Comparison of ENCODE assay signal across 8 mouse cellular contexts in genomic region chr4:133968150-133968921, GRCm38 (mm10). TPM values are rescaled to one million over a fixed set of nuclear protein-coding genes. Genes with fewer than 3 reads are reported as not detected.
DNase-seq lines count a peak whose midpoint lies in the region; ATAC-seq lines count a peak whose summit lies in the region.

Gene Hmgn2, minus strand, starts transcription at chr4:133968650.

- H3K4me2 ChIP-seq in embryonic facial prominence, embryonic 14.5 days (ENCODE audit: low read depth, low read length), result peak within 1 kb of the TSS; percentile 99
- H3K4me2 ChIP-seq in heart, embryonic 12.5 days, result peak within 1 kb of the TSS; percentile 97
- H3K4me2 ChIP-seq in liver, embryonic 13.5 days, result peak within 1 kb of the TSS; percentile 99
- peak within 1 kb of the TSS; percentile 95 for H3K4me2 ChIP-seq in stomach, embryonic 16.5 days (ENCODE audit: low read depth, low read length)

- no peaks in the 10 kb centered on the region for H3K27me3 ChIP-seq in embryonic facial prominence, embryonic 14.5 days (replicated peaks; ENCODE audit: control insufficient read depth, insufficient read depth, low read length)
- no peaks in the 10 kb centered on the region for H3K27me3 ChIP-seq in heart, embryonic 12.5 days (replicated peaks)
- H3K27me3 ChIP-seq in liver, embryonic 13.5 days, result no peaks in the 10 kb centered on the region
- H3K27me3 ChIP-seq in stomach, embryonic 16.5 days (ENCODE audit: control insufficient read depth, insufficient read depth, low read length), result no peaks in the 10 kb centered on the region

- DNase-seq in urinary bladder, adult 18-20 months (ENCODE audit: low spot score in 2 of 2), result peak; percentile 10 to 40
- DNase-seq in urinary bladder, postnatal 10 days (ENCODE audit: low spot score), result no peak
- peak; percentile 73 for DNase-seq in embryonic facial prominence, embryonic 14.5 days (ENCODE audit: low spot score)
- peak; percentile 69 for DNase-seq in kidney, postnatal 10 days
- no peak for DNase-seq in liver, embryonic 13.5 days
- peak; percentile 26 to 37 for DNase-seq in natural killer cell, adult 2 months (ENCODE audit: low spot score in 2 of 2)

- peak within 1 kb of the TSS; percentile 74 for H3K4me3 ChIP-seq in embryonic facial prominence, embryonic 14.5 days (ENCODE audit: low read depth, low read length)
- H3K4me3 ChIP-seq in heart, embryonic 12.5 days, result peak within 1 kb of the TSS; percentile 71
- H3K4me3 ChIP-seq in liver, embryonic 13.5 days (replicated peaks), result peak within 1 kb of the TSS; percentile 85
- H3K4me3 ChIP-seq in stomach, embryonic 16.5 days (replicated peaks; ENCODE audit: low read length), result peak within 1 kb of the TSS; percentile 74

- peak within 1 kb of the TSS; percentile 99 for H3K27ac ChIP-seq in embryonic facial prominence, embryonic 14.5 days (replicated peaks; ENCODE audit: low read depth, low read length)
- peak within 1 kb of the TSS; percentile 99 for H3K27ac ChIP-seq in heart, embryonic 12.5 days (ENCODE audit: poor library complexity, severe bottlenecking)
- H3K27ac ChIP-seq in liver, embryonic 13.5 days, result peak within 1 kb of the TSS; percentile 98
- H3K27ac ChIP-seq in stomach, embryonic 16.5 days (ENCODE audit: low read length), result peak within 1 kb of the TSS; percentile 99

- under 1% methylated on average over 28 of the region's 42 CpGs for WGBS in embryonic facial prominence, embryonic 14.5 days
- under 1% methylated on average over 42 of the region's 42 CpGs for WGBS in heart, embryonic 12.5 days
- WGBS in liver, embryonic 13.5 days (ENCODE audit: insufficient replicate concordance), result under 1% methylated on average over 42 of the region's 42 CpGs
- under 1% methylated on average over 42 of the region's 42 CpGs for WGBS in stomach, embryonic 16.5 days

- ATAC-seq in embryonic facial prominence, embryonic 14.5 days (ENCODE audit: low read depth), result peak; percentile 58
- ATAC-seq in heart, embryonic 12.5 days (ENCODE audit: insufficient number of reproducible peaks, low FRiP score), result peak; percentile 61
- peak; percentile 60 for ATAC-seq in liver, embryonic 13.5 days (ENCODE audit: low read depth)
- peak; percentile 61 for ATAC-seq in stomach, embryonic 16.5 days (ENCODE audit: insufficient read depth, low FRiP score)

- H3K4me1 ChIP-seq in embryonic facial prominence, embryonic 14.5 days (ENCODE audit: control insufficient read depth, insufficient read depth, low read length), result peaks cover 19% of the 10 kb centered on the region
- H3K4me1 ChIP-seq in heart, embryonic 12.5 days (replicated peaks), result peaks cover 30% of the 10 kb centered on the region
- H3K4me1 ChIP-seq in liver, embryonic 13.5 days (replicated peaks), result peaks cover 48% of the 10 kb centered on the region
- peaks cover 21% of the 10 kb centered on the region for H3K4me1 ChIP-seq in stomach, embryonic 16.5 days (ENCODE audit: control insufficient read depth, insufficient read depth, low read length)

- peaks cover 52% of the 10 kb centered on the region for H3K36me3 ChIP-seq in embryonic facial prominence, embryonic 14.5 days (ENCODE audit: control insufficient read depth, insufficient read depth, low read length)
- H3K36me3 ChIP-seq in heart, embryonic 12.5 days, result peaks cover 54% of the 10 kb centered on the region
- peaks cover 54% of the 10 kb centered on the region for H3K36me3 ChIP-seq in liver, embryonic 13.5 days
- peaks cover 6% of the 10 kb centered on the region for H3K36me3 ChIP-seq in stomach, embryonic 16.5 days (ENCODE audit: control insufficient read depth, insufficient read depth, low read length)

- no peaks in the 10 kb centered on the region for H3K9me3 ChIP-seq in embryonic facial prominence, embryonic 14.5 days (ENCODE audit: control insufficient read depth, low read length)
- H3K9me3 ChIP-seq in heart, embryonic 12.5 days (replicated peaks), result no peaks in the 10 kb centered on the region
- H3K9me3 ChIP-seq in liver, embryonic 13.5 days (replicated peaks), result no peaks in the 10 kb centered on the region
- H3K9me3 ChIP-seq in stomach, embryonic 16.5 days (replicated peaks; ENCODE audit: control insufficient read depth, low read length), result no peaks in the 10 kb centered on the region

- H3K9ac ChIP-seq in embryonic facial prominence, embryonic 14.5 days (ENCODE audit: low read depth, low read length), result peak within 1 kb of the TSS; percentile 98
- peak within 1 kb of the TSS; percentile 97 for H3K9ac ChIP-seq in heart, embryonic 12.5 days
- H3K9ac ChIP-seq in liver, embryonic 13.5 days, result peak within 1 kb of the TSS; percentile 99
- peak within 1 kb of the TSS; percentile 99 for H3K9ac ChIP-seq in stomach, embryonic 16.5 days (ENCODE audit: low read length)

RNA-seq across cellular contexts. Expression of gene Hmgn2, which starts in this region (rescaled TPM):
- polyA plus RNA-seq in embryonic facial prominence, embryonic 14.5 days (2014; fragmentation: Nextera tagmentation; extraction: Ambion mirVana), result 2,056 and 2,380 TPM in 2 replicates
- 1,861 and 1,891 TPM in 2 replicates for polyA plus RNA-seq in heart, embryonic 12.5 days (2016; fragmentation: Nextera tagmentation; extraction: Ambion mirVana)
- 779 and 917 TPM in 2 replicates for polyA plus RNA-seq in liver, embryonic 13.5 days (2015; fragmentation: Nextera tagmentation; extraction: Ambion mirVana)
- polyA plus RNA-seq in stomach, embryonic 16.5 days (2015; fragmentation: Nextera tagmentation; extraction: Ambion mirVana), result 1,639 and 1,753 TPM in 2 replicates

Comparison
In these comparisons a context has a peak if more than half of its experiments do, and no peak if none do; other contexts are left out.
1. DNase-seq: peak in urinary bladder, adult 18-20 months (2 of 2), embryonic facial prominence, embryonic 14.5 days (single experiment), kidney, postnatal 10 days (single experiment) and natural killer cell, adult 2 months (2 of 2); none in urinary bladder, postnatal 10 days (single experiment) and liver, embryonic 13.5 days (single experiment).
2. Peak in every context shown above with its lines, with median percentiles within 50 percentile points of each other: ATAC-seq, H3K27ac ChIP-seq, H3K4me2 ChIP-seq, H3K4me3 ChIP-seq and H3K9ac ChIP-seq.